Mouse (Mus musculus) heart, postnatal 10 days (tissue): ENCODE results near the gene Mkrn2. TPM values are rescaled to one million over a fixed set of nuclear protein-coding genes. Genes with fewer than 3 reads are reported as not detected.

Experiments
- DNase-seq, 2 experiments: peaks; one replicate each; pipeline ENCODE4 v3.0.0; 2021
- intact Hi-C: fragments of 180-260 bp; cut with DNase I; formaldehyde crosslinking; loops from one replicate; pipeline ENCODE4 v1.15.1; 2025
- total RNA-seq, 2 experiments: library from RNA; stranded (reverse); gene quantifications; 2 replicates each; pipeline ENCODE4 v1.2.3; 2021

Mkrn2 gene
- 10 to 100 TPM; 28.2 to 31.3 TPM for total RNA-seq

DNA sequence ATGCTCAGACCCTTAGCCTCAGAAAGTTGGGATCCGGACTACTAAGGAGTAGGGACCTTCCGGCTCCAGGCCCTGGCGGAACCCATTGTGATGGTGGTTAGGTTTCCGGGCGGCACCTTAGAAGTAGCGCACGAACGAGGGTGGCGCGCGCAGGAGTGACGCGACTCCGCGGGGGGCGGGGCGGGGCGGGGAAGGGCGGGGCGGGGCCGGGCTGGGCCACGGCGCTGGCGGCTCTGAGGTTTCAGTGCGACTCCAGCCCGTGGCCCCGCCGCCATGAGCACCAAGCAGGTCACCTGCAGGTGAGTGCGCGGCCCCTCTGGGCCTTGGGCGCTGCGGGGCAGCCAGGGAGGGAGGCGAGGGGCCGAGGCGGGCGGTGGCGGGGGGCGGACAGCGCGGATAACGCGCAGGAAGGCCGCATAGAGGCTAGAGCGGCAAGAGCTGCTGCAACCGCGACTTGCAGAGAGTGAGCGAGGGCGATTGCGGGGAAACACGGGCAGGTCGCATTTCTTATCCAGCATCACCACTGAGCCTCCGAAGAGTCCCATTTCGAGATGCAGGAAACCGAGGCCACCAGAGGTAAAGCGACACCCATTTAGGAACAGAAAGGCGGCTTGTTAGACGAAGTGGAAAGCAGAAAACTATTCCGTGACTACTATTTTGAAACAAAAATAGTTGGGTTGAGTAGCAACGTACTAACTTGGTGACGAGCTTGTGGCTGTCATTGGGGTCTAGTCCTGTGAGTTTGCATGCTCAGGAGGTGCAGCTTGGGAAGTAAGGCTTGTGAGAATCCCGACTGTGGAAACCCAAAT lies at the start of gene Mkrn2:
TSS of gene Mkrn2 (plus strand) at position 188 of the 809 bp plus-strand sequence.
- peak; percentile 88 to 92 for DNase-seq
- intact Hi-C loops, result loop anchor here (5.0 kb wide), 1 partner anchor 75 kb away; the partner anchor contains the start of gene Raf1

DNA sequence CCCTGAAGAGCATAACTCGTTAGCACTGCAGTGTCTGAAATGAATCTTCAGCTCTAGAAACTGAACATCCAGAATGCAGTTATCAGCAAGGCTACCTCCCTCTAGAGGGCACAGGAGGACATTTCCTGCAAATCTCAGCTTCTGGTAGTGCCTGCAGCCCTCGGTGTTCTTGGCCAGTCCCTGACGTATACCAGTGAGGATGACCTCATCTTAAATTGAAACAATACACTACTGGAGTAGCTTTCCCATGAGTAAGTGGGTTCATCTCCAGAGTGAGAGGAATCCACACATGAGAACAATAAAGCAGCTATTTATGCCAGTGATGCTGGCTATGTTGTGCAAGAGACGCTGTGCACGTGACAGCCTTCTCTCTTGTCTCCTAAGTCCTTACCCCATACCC lies 46.2 kb upstream of the Mkrn2 start:
- peak in 1 of 2 experiments; percentile 14 for DNase-seq
- intact Hi-C loops, result no loop called here

DNA sequence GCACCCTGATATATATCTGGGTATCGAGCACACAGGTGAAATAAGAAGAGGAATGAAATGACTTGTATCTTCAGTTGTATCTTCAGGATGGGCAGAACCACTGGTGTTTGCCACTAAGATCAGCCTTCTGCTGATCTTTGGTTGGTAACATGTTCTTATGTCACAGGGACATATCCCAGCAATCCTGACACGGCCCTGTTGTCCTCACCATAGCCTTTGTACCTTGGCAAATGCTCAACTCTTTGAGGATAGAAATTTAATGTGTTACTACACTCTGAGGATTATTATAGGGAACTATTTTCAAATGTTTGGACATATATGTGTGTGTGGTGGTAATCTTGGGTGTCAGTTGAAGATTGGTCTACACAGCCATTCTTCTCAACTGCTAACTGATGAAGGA lies 43.5 kb upstream of the Mkrn2 start:
- DNase-seq, result no peak
- intact Hi-C loops, result no loop called here

DNA sequence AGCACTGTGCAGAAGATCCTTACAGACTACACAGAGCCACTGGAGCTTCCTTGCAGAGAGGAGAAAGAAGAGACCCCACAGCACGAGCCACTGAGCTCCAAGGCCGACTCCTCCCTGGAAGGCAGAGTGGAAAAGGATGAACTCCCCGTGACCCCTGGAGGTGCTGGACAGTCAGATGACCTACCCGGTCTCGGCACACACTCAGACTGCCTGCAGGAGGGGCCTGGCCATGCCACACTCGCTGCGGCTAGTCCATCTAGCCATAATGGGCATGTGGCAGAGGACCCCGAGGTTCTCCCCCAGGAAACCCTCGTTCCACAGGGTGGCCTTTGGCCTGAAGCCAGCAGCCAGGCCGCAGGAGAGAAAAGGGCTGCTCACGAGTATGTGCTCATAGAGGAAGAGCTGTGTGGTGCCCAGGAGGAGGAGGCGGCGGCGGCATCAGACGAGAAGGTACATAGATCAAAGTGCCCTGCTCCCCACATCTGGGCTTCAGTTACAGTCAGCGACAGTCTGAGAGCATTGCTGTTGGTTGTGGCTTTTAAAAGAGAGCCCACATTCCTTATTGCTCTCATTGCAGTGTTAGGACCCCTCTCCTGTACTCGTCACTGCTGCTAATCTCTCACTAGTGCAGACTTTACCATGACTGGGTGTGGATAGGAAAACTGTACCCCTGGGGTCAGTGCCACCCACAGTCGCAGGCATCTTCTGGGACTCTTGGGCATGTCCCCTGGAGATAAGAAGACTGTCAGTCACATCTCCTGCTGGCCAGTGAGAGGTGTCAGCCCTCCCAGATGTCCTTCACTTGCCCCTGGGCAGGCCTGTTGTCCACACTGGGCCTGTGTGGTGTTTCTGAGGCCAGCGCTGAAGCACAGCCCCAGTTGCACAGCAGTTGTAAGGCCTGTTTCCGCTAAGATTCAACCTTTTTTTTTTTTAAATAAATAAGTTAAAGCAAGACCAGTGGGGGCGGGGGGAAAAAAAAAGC lies 41.8 kb upstream of the Mkrn2 start:
- intact Hi-C loops, result no loop called here
- peak; percentile 22 to 30 for DNase-seq

DNA sequence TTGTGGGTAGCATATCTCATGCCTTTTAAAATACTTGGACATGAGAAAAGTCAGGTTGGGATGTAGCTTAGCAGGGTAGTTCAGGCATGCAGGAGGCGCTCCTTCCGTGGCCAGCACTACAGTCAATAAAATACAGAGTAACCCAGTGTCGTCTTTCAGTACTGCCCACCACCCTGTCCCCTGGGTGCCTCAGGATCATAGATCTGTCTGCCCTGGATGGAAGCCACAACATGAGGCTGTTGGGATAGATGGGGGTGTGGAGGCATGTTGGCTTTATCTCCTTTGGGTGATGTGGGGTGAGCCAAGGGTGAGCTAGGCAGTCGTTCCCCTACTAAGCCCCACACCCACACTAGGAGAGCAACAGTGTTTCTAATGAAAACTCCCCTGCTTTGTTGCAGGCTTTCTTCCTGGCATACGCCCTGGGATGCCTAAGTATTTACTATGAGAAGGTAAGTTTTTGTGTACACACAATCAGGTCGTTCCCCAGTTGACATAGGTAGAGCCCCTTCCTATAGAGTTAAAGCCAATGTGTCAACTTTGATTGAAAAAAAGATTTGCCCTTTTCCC lies 36.1 kb upstream of the Mkrn2 start:
- no peak for DNase-seq
- intact Hi-C loops, result no loop called here

DNA sequence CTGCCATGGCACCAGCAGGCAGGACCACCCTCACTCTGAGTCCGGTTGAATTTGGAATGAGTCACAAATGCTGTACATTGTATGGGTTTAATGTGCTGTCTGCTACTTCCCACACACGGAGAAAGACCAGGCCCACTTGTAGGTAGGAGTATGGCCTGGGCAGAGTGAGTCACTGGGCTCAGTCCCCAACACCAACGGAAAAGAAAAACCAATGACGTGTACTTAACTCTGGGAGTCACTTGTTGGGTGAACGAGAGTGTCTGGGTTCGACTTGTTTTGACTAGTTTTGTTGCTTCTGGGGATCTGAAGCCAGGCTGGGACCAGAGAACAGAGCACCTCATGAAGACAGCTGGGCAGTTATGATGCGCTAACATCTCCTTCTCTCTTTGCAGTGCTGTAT lies 27.5 kb upstream of the Mkrn2 start:
- DNase-seq, result no peak
- intact Hi-C loops, result no loop called here

DNA sequence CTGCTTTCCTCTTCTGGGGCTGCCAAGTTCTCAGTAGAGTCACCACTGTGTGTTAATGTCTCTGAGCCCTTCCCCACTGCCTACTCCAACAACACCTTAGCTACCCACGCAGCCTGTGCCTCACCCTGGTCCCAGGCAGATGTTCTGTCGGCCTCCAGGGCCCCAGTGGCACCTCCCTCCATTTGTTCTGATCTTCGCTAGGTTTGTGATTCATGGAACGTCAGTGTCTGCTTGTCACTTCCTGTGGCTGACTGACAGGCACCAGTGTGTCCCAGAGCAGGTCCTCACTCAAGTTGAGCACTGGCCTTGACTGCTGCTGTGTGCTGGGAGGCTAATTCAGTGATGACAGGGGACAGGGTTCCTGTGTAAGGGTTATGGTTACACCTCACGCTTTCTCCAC lies 24.3 kb upstream of the Mkrn2 start:
- intact Hi-C loops, result no loop called here
- DNase-seq, result no peak

DNA sequence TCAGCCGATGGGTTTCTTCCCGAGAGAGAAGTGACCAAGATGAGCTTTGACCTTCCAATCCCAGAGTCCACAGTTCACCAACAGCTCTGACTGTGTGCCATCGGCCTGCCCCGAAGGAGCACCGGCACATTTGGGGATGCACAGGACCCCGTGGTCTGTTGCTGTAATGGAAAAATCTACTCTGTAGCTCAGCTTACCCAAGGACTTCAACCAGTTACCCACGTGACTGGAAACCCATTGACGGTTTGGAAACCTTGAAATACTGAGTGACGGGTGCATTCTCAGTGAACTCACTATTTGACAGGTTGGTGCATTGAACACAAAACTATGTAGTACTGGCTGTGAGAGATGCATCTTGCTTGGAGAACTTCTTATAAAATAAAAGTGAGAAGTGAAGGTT lies 23.8 kb upstream of the Mkrn2 start:
- intact Hi-C loops, result no loop called here

DNA sequence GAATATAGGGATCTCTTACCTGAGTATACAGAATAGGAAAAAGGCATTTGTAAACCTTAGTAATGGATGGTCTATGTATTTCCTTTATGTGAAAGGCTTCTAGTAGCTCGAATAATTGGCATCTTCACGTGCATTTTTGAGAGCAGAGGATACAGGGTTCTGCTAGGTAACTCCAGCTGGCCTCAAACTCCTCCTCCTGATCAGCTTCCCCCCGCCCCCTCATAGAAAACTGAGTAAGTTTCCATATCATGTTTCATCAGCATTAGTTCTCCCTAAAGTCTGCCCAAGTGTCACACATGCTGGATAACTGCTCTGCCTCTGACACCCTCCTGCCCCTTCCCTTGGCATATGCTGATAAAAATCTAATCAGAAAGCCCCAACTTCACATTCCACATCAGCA lies 20.9 kb upstream of the Mkrn2 start:
- no peak for DNase-seq
- intact Hi-C loops, result no loop called here

More for the DNA sequence above, 23.8 kb upstream of the Mkrn2 start:
- no peak for DNase-seq

DNA sequence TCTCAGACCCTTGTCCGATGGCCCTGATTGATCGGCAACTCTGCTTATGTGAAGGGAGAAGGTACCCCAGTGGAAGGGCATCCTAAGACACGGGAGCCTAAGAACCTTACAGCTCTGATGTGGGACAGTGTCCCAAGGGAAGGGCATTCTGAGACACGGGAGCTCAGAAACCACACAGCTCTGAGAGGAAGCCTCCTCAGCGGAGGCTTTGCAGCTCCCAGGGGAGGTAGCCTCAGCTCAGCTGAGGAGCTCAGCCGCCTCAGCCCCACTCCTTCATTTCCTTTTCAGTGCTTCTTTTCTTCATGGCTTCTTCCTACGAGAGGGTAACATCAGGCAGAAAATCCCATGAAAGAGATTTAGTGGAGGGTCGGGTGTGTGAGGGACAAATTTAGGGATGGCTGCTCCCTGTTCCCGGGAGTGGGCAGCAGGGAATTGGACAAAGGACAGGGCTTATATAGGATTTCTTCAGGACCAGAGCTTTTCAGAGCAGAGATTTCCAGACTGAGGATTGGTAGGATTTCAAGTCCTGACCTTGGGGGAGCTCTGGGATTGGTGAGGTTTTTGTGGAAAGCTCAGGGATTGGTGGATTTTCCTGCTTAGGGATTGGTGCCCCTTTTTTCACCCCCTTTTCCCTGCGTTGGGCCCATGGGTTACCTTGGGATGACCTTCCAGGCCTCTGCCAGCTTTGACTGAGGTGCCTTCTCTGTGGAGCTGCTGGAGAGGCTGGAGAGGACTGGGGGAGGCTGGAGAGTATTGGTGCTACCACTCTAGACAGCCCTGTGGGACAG lies 19.2 kb upstream of the Mkrn2 start:
- intact Hi-C loops, result no loop called here
- no peak for DNase-seq

DNA sequence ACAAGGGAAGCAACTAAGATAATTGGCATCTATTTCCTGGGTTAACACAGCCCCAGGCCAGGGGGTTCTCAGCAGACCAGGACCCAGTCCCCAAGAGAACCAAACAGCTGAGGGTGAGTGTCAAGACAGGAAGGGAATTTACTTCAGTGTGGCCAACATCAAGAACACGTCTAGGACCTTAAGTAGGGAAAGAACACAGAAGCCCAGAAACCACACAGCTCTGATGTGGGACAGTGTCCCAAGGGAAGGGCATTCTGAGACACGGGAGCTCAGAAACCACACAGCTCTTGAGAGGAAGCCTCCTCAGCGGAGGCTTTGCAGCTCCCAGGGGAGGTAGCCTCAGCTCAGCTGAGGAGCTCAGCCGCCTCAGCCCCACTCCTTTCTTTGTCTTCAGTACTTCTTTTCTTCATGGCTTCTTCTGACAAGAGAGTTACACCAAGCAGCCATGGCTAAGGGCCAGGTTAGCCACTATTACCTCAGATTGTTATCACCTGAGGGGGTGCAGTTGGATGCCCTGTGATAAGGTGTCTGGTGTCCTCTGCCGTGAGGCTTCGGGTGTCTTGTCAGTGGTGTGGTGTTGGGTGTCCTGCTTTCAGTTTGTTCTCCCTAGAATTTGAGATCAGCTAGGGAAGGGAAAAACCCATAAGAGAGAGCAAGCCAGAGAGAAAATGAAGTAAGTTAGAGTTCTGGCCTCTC lies 18.1 kb upstream of the Mkrn2 start:
- intact Hi-C loops, result no loop called here
- no peak for DNase-seq

DNA sequence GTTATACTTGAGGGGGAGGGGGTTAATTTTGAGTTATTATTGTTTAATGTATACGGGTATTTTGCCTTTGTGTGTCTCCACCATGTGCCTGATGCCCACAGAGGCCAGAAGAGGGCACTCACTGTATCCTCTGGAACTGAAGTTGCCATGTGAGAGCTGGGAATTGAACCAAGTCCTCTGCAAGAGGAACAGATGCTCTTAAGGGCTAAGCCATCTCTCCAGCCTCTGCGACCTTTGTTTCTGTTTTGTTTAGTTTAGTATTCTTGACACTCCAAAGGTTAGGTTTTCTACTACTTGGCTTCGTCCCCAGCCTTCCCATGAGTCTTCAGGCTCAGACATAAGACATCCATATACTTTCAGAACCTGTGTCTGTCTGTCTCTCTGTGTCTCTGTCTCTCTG lies 17.5 kb upstream of the Mkrn2 start:
- DNase-seq, result no peak
- intact Hi-C loops, result no loop called here

DNA sequence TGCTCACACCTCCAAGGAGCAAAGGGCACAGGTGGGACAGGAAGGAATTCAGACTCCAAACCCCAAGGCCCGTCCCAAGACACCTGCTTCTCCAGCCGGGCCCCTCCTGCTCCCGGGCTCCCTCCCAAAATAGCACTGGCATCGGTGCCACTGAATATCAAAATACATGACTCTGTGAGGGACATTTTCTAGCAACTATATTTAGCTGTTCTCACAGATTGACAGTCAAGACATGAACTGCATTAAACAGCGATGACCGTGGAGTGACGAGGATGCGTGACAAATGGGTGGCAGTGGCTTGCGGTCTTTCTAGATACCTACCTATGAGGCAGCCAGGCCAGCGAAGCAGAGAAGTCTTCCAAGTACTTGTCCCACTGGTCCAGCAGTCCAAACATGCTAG lies 15.4 kb upstream of the Mkrn2 start:
- peak; percentile 45 to 50 for DNase-seq
- intact Hi-C loops, result no loop called here

DNA sequence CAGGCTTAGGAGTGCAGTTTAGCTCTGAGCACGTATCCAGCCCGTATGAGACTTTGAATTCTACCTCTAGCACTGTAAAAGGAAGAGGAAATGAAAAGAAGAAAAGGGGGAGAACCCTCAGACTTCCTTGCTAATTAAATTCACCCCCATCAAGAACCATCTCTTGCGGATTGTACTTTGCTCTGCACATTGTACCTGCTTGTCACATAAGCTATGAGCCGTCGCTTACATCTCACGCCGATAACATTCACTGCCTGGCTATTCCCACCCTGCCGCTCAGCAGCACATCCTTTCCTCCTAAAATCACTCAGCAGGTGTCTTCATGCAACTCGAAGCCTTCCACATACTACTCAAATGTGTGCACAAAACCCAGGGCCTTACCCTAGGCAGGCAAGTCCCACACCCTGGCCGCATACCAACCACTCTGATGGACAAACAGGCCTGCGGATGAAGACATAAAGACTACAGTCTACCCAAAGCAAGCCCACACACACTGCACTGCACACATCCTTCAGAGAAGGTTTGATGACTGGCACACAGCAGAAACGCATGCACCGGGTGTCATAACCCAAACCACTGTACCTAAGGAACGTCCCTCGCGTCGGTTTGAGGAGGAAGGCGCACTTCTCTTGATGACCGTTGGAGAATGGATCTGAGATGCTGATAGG lies 9.9 kb upstream of the Mkrn2 start:
- DNase-seq, result no peak
- intact Hi-C loops, result no loop called here

DNA sequence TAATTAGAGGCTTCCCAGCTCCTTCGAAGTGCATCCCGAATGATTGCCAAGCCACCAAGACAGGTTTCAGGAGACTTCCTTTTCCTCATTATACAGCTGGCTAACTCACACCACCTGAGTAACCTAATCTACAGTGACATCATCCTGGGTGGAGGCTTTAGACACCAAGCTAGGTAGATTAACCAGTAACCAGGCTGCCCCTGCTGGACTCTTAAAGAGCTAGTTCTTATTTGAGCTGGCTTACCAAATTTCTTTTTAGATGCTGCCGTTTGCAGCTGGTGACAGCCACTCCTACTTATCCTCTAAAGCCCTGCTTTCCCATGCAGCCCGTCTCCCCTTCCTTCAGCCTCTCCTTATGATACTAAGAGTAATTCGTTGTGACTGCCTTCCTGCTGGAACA lies 9.2 kb upstream of the Mkrn2 start, which contains the start of gene Mkrn2os:
TSS of gene Mkrn2os (minus strand) at position 119 of the 400 bp plus-strand sequence.
- intact Hi-C loops, result no loop called here
- no peak for DNase-seq

DNA sequence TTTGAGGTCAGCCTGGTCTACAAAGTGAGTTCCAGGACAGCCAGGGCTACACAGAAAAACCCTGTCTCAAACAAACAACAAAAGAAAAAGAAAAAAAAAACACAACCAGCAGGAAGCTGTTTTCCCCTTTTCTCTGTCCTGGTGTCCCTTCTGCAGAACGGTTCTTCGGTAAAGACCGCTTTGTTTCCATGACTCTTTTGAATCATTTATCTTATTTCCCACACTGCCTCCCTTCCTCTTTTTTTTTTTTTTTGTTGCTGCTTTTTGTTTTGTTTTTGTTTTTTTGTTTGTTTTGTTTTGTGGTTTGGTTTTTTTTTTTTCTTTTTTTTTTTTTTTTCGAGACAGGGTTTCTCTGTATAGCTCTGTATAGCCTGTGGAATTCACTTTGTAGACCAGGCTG lies 8.4 kb upstream of the Mkrn2 start:
- no peak for DNase-seq
- intact Hi-C loops, result no loop called here

DNA sequence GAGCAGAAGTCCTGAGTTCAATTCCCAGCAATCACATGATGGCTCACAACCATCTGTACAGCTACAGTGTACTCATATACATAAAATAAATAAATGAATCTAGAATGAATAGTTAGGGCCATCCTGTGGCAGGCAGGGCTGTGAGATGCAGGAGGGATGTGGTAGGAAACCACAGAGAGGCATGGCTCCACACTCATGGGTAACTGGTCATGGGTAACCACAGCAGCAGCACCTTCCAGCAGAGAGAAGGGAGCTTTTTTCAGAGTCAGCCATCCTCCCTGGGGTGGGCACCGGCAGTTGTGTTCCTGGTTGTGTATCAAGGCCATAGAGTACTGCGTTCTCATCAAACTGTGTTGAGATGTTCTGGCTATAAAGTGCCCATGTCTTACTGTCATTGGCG lies 7.2 kb upstream of the Mkrn2 start:
- intact Hi-C loops, result no loop called here
- DNase-seq, result no peak

DNA sequence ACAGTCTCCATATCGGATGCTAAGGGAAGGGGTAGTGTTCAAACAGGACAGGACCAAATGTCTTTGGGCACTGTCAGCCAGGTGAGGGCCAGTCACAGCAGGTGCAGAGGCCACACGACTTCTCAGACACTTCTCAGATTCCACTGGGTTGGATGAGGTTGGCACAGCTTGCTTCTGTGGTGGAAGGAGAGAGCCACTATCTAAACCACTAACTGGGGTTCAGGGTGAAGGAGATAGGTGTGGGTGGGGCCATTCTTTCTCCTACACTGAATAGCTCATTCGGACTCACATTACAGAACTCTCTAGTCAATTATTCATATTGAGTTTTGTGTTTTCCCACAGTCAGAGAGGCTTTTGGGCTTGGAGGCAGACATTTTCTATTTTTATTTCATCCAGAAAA lies 6.0 kb upstream of the Mkrn2 start:
- no peak for DNase-seq
- intact Hi-C loops, result no loop called here

DNA sequence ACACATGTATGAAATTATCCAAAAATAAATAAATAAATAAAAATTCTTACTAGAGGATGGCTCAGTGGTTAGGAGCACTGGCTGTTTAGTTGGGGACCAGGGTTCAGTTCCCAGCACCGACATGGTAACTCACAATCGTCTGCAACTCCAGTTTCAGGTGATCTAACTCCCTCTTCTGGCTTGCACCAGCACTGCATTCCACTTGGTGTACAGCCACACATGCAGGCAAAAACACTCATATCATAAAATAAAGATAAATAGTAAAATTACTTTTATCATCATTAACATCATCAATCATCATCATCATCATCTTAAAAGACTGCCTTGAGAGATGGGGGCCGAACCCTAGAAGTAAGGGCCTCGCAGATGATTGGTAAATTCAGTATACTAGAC lies 384 bp upstream of the Mkrn2 start:
- intact Hi-C loops, result loop anchor here (5.0 kb wide), 1 partner anchor 76 kb away; the partner anchor contains the start of gene Raf1
- no peak for DNase-seq
